ENCODE assay signal across 8 mouse cellular contexts in genomic region chr13:21160041-21160511, GRCm38 (mm10). TPM values are rescaled to one million over a fixed set of nuclear protein-coding genes. Genes with fewer than 3 reads are reported as not detected.
DNase-seq lines count a peak whose midpoint lies in the region; ATAC-seq and TF ChIP-seq lines count a peak whose summit lies in the region.

No protein-coding gene starts in this region.

- no peak for TF ChIP-seq EP300 in CH12.LX (IDR thresholded peaks at IDR 0.05; ENCODE audit: low read length)

- in situ Hi-C loops in CH12.LX (cut with MboI; ENCODE audit: low pct_ligation_motif_present, low pct_unique_long_range_greater_than_20kb, low sequenced_read_pairs): loop anchor here (5.0 to 25.0 kb wide), 4 partner anchors 167 to 1048 kb away; no protein-coding TSS in a partner anchor

- dilution Hi-C loops in CH12.LX (cut with MboI; ENCODE audit: extremely low pct_ligation_motif_present, extremely low pct_unique_long_range_greater_than_20kb, low sequenced_read_pairs): no loop called here

- peaks cover 22% of the 10 kb centered on the region for H3K27me3 ChIP-seq in CH12.LX (replicated peaks)
- H3K27me3 ChIP-seq in forebrain, embryonic 14.5 days (replicated peaks; ENCODE audit: control insufficient read depth, insufficient read depth, low read length): no peaks in the 10 kb centered on the region
- peaks cover 3% of the 10 kb centered on the region; the same call in 1 of the 2 replicates for H3K27me3 ChIP-seq in limb, embryonic 13.5 days

- no peak for TF ChIP-seq CTCF in CH12.LX (conservative IDR thresholded peaks at IDR 0.05 in 1 of 2, IDR thresholded peaks at IDR 0.05 in 1 of 2; ENCODE audit: low read depth in 2 of 2, low read length in 2 of 2)

- peak; percentile 21 for ATAC-seq in forebrain, embryonic 14.5 days
- ATAC-seq in limb, embryonic 13.5 days (ENCODE audit: low FRiP score, low read depth): peak; percentile 34

- 0% methylated on average over 16 of the region's 16 CpGs for WGBS in forebrain, embryonic 14.5 days
- WGBS in limb, embryonic 13.5 days: under 1% methylated on average over 16 of the region's 16 CpGs

- no peak for TF ChIP-seq RAD21 in CH12.LX (IDR thresholded peaks at IDR 0.05; ENCODE audit: low read depth, low read length)

- H3K4me2 ChIP-seq in CH12.LX (ENCODE audit: insufficient read depth, low read depth, poor library complexity, severe bottlenecking): peak overlapping the region; percentile 100
- H3K4me2 ChIP-seq in forebrain, embryonic 14.5 days (ENCODE audit: low read length): peak overlapping the region; percentile 92
- H3K4me2 ChIP-seq in limb, embryonic 13.5 days (replicated peaks): peak overlapping the region; percentile 96

- no peak overlapping the region for H3K27ac ChIP-seq in CH12.LX (ENCODE audit: insufficient read depth, low read depth)
- H3K27ac ChIP-seq in forebrain, embryonic 14.5 days (ENCODE audit: low read depth, low read length): no peak overlapping the region
- no peak overlapping the region for H3K27ac ChIP-seq in limb, embryonic 13.5 days

- H3K9me3 ChIP-seq in CH12.LX (replicated peaks; ENCODE audit: low read length): no peaks in the 10 kb centered on the region
- no peaks in the 10 kb centered on the region for H3K9me3 ChIP-seq in forebrain, embryonic 14.5 days (replicated peaks; ENCODE audit: control insufficient read depth, low read length)
- H3K9me3 ChIP-seq in limb, embryonic 13.5 days: no peaks in the 10 kb centered on the region

- peak overlapping the region; percentile 68 for H3K9ac ChIP-seq in CH12.LX (ENCODE audit: insufficient read depth, low read depth)
- H3K9ac ChIP-seq in forebrain, embryonic 14.5 days (ENCODE audit: low read length): peak overlapping the region; percentile 56
- H3K9ac ChIP-seq in limb, embryonic 13.5 days: peak overlapping the region; percentile 65

- no peaks in the 10 kb centered on the region for H3K79me2 ChIP-seq in CH12.LX (replicated peaks; ENCODE audit: control insufficient read depth, extremely low read depth, insufficient read depth, poor library complexity, severe bottlenecking)

- H3K36me3 ChIP-seq in CH12.LX (replicated peaks in 1 of 2; ENCODE audit: control insufficient read depth in 1 of 2, insufficient read depth in 1 of 2, low read length in 1 of 2): no peaks in the 10 kb centered on the region
- H3K36me3 ChIP-seq in forebrain, embryonic 14.5 days (ENCODE audit: control insufficient read depth, insufficient read depth, low read length): no peaks in the 10 kb centered on the region
- no peaks in the 10 kb centered on the region for H3K36me3 ChIP-seq in limb, embryonic 13.5 days

- peaks cover 0 to 3% of the 10 kb centered on the region in 2 experiments; a peak in 2 of 4 replicates for H3K4me1 ChIP-seq in CH12.LX (ENCODE audit: control insufficient read depth in 1 of 2, insufficient read depth in 2 of 2)
- H3K4me1 ChIP-seq in forebrain, embryonic 14.5 days (ENCODE audit: control insufficient read depth, insufficient read depth, low read length): peaks cover 5% of the 10 kb centered on the region; the same call in 1 of the 2 replicates
- H3K4me1 ChIP-seq in limb, embryonic 13.5 days: 0 out of 2 replicates have a peak, but pooled peaks cover 5% of the 10 kb centered on the region

- no peak for TF ChIP-seq POLR2A in CH12.LX (IDR thresholded peaks at IDR 0.05; ENCODE audit: low read depth, low read length)

- DNase-seq in heart, adult 8-10 months (ENCODE audit: low spot score): peak; percentile 38
- DNase-seq in heart, postnatal 4 days: no peak
- no peak for DNase-seq in CH12.LX (ENCODE audit: extremely low read depth)
- peak; percentile 33 for DNase-seq in forebrain, embryonic 14.5 days (ENCODE audit: low spot score)
- peak; percentile 54 for DNase-seq in retina, postnatal 1 day
- no peak for DNase-seq in right cerebral cortex, postnatal 10 days (ENCODE audit: low spot score in 2 of 2)
- DNase-seq in urinary bladder, adult 2 months (ENCODE audit: low spot score): no peak

- peak overlapping the region; percentile 65 to 67 (median 67) for H3K4me3 ChIP-seq in CH12.LX (replicated peaks in 1 of 3; ENCODE audit: low read depth in 2 of 3, low read length in 2 of 3, poor library complexity in 1 of 3)
- peak overlapping the region; percentile 43 for H3K4me3 ChIP-seq in forebrain, embryonic 14.5 days (ENCODE audit: low read depth, low read length)
- H3K4me3 ChIP-seq in limb, embryonic 13.5 days: peak overlapping the region; percentile 64

TF ChIP-seq in CH12.LX, 34 proteins besides CTCF, POLR2A, EP300 and RAD21:
- TF ChIP-seq CHD2 (IDR thresholded peaks at IDR 0.05; ENCODE audit: low read length) (no peak), ZKSCAN1 (IDR thresholded peaks at IDR 0.05; ENCODE audit: borderline replicate concordance, low read depth, low read length) (no peak), NELFE (IDR thresholded peaks at IDR 0.05; ENCODE audit: low read depth, low read length) (no peak), HCFC1 (IDR thresholded peaks at IDR 0.05; ENCODE audit: low read depth, low read length) (no peak)

RNA-seq across cellular contexts. Expression of gene Olfr1368, which starts 14.4 kb away (rescaled TPM):
- total RNA-seq in heart, adult 8-10 months (2022): not detected
- total RNA-seq in heart, postnatal 4 days (2021): not detected
- total RNA-seq in CH12.LX (2012; rRNA removed) (not detected in 2 replicates), CH12.LX (2014; rRNA removed) (not detected in 2 replicates)
- not detected in 2 replicates for polyA plus RNA-seq in CH12.LX (2012; ENCODE audit: insufficient read length, low read depth)
- polyA plus RNA-seq in forebrain, embryonic 14.5 days (2014; fragmentation: Nextera tagmentation; extraction: Ambion mirVana): not detected in 2 replicates
- polyA plus RNA-seq in limb, embryonic 13.5 days (2015; fragmentation: Nextera tagmentation; extraction: Ambion mirVana): not detected in 2 replicates
- polyA plus RNA-seq in urinary bladder, adult 2 months (2012; rRNA removed): not detected in 2 replicates

RNA-seq across cellular contexts. Expression of gene Trim27, which starts 19.2 kb away (rescaled TPM):
- 10 to 100 TPM; 17.7 to 20.3 (median 19.3) TPM for total RNA-seq in heart, adult 8-10 months (2022)
- 10 to 100 TPM; 43.2 to 43.9 TPM for total RNA-seq in heart, postnatal 4 days (2021)
- total RNA-seq in CH12.LX (2012; rRNA removed): 146 and 176 TPM in 2 replicates
- total RNA-seq in CH12.LX (2014; rRNA removed): 134 and 141 TPM in 2 replicates
- 185 and 198 TPM in 2 replicates for polyA plus RNA-seq in CH12.LX (2012; ENCODE audit: insufficient read length, low read depth)
- 80.7 and 82.3 TPM in 2 replicates for polyA plus RNA-seq in forebrain, embryonic 14.5 days (2014; fragmentation: Nextera tagmentation; extraction: Ambion mirVana)
- 139 and 140 TPM in 2 replicates for polyA plus RNA-seq in limb, embryonic 13.5 days (2015; fragmentation: Nextera tagmentation; extraction: Ambion mirVana)
- 40.5 and 48.2 TPM in 2 replicates for polyA plus RNA-seq in urinary bladder, adult 2 months (2012; rRNA removed)

RNA-seq across cellular contexts. Expression of gene Olfr263, which starts 30.6 kb away (rescaled TPM):
- total RNA-seq in heart, adult 8-10 months (2022): not detected
- total RNA-seq in heart, postnatal 4 days (2021): not detected
- total RNA-seq in CH12.LX (2012; rRNA removed): not detected in 2 replicates
- not detected in 2 replicates for total RNA-seq in CH12.LX (2014; rRNA removed)
- not detected in 2 replicates for polyA plus RNA-seq in CH12.LX (2012; ENCODE audit: insufficient read length, low read depth)
- not detected in 2 replicates for polyA plus RNA-seq in forebrain, embryonic 14.5 days (2014; fragmentation: Nextera tagmentation; extraction: Ambion mirVana)
- polyA plus RNA-seq in limb, embryonic 13.5 days (2015; fragmentation: Nextera tagmentation; extraction: Ambion mirVana): not detected in 2 replicates
- polyA plus RNA-seq in urinary bladder, adult 2 months (2012; rRNA removed): not detected in 2 replicates

RNA-seq across cellular contexts. Expression of gene Olfr1369-ps1, which starts 48.8 kb away (rescaled TPM):
- total RNA-seq in heart, adult 8-10 months (2022): not detected
- not detected for total RNA-seq in heart, postnatal 4 days (2021)
- not detected in 2 replicates for total RNA-seq in CH12.LX (2012; rRNA removed)
- total RNA-seq in CH12.LX (2014; rRNA removed): not detected in 2 replicates
- 0.13 and 0.18 TPM in 2 replicates for polyA plus RNA-seq in CH12.LX (2012; ENCODE audit: insufficient read length, low read depth)
- not detected in 2 replicates for polyA plus RNA-seq in forebrain, embryonic 14.5 days (2014; fragmentation: Nextera tagmentation; extraction: Ambion mirVana)
- polyA plus RNA-seq in limb, embryonic 13.5 days (2015; fragmentation: Nextera tagmentation; extraction: Ambion mirVana): 0.06 TPM in 1 of 2 replicates, not detected in the other
- polyA plus RNA-seq in urinary bladder, adult 2 months (2012; rRNA removed): not detected in 2 replicates

Comparison
In these comparisons a context has a peak if more than half of its experiments do, and no peak if none do; other contexts are left out.
1. DNase-seq: peak in heart, adult 8-10 months (single experiment), forebrain, embryonic 14.5 days (single experiment) and retina, postnatal 1 day (single experiment); none in heart, postnatal 4 days (single experiment), CH12.LX (single experiment), right cerebral cortex, postnatal 10 days (0 of 2) and urinary bladder, adult 2 months (single experiment).
2. Peak in every context shown above with its lines, with median percentiles within 50 percentile points of each other: H3K4me2 ChIP-seq, H3K4me3 ChIP-seq and H3K9ac ChIP-seq.